Mouse (Mus musculus): ENCODE results near the gene Sec14l1.

GRCm38 (mm10) chr11:117169801-117170565 lies 55.0 kb downstream of the Sec14l1 start:
- TF ChIP-seq CTCF (conservative IDR thresholded peaks at IDR 0.05; ENCODE audit: insufficient read depth, insufficient read length, low read depth, low read length) (no peak), POLR2A (IDR thresholded peaks at IDR 0.05; ENCODE audit: low read depth, low read length) (no peak)

Measured in kidney, adult 2 months (tissue).